10 mouse cellular contexts compared by ENCODE assay signal in genomic region chr10:115492956-115493777, GRCm38 (mm10).
DNase-seq lines count a peak whose midpoint lies in the region; ATAC-seq lines count a peak whose summit lies in the region.
"Had no signal": no experiment of that assay in that cellular context is flagged by ENCODE, and none has a peak within 500 bp of the region (broad histone marks: within the 10 kb centered on the region; RNA-seq: fewer than 3 reads in every experiment).

No protein-coding gene starts in this region.

- H3K36me3 ChIP-seq in forebrain, embryonic 12.5 days (replicated peaks), result no peaks in the 10 kb centered on the region
- no peaks in the 10 kb centered on the region for H3K36me3 ChIP-seq in forebrain, embryonic 11.5 days (ENCODE audit: control insufficient read depth, insufficient read depth, low read length)
- H3K36me3 ChIP-seq in lung, embryonic 15.5 days, result no peaks in the 10 kb centered on the region
- no peaks in the 10 kb centered on the region for H3K36me3 ChIP-seq in intestine, embryonic 16.5 days (ENCODE audit: control insufficient read depth, insufficient read depth, low read length)
- H3K36me3 ChIP-seq in neural tube, embryonic 14.5 days (ENCODE audit: control insufficient read depth, insufficient read depth, low read length), result no peaks in the 10 kb centered on the region

- no peak overlapping the region for H3K4me3 ChIP-seq in forebrain, embryonic 12.5 days (replicated peaks)
- no peak overlapping the region for H3K4me3 ChIP-seq in forebrain, embryonic 11.5 days (ENCODE audit: low read depth, low read length)
- H3K4me3 ChIP-seq in lung, embryonic 15.5 days, result no peak overlapping the region
- H3K4me3 ChIP-seq in intestine, embryonic 16.5 days (ENCODE audit: low read length), result no peak overlapping the region
- H3K4me3 ChIP-seq in neural tube, embryonic 14.5 days (ENCODE audit: low read depth, low read length), result no peak overlapping the region

- no peak for ATAC-seq in forebrain, embryonic 12.5 days (ENCODE audit: low FRiP score)
- ATAC-seq in forebrain, embryonic 11.5 days (replicated peaks; ENCODE audit: low FRiP score), result no peak
- ATAC-seq in lung, embryonic 15.5 days (ENCODE audit: borderline replicate concordance, extremely low read depth, low FRiP score, low TSS enrichment), result no peak; the same call in 1 of the 2 replicates
- peak; percentile 68 for ATAC-seq in intestine, embryonic 16.5 days
- ATAC-seq in neural tube, embryonic 14.5 days (ENCODE audit: low read depth), result peak; percentile 28; the same call in 1 of the 2 replicates

- H3K9ac ChIP-seq in forebrain, embryonic 12.5 days, result no peak overlapping the region
- H3K9ac ChIP-seq in forebrain, embryonic 11.5 days (ENCODE audit: low read length), result no peak overlapping the region
- no peak overlapping the region for H3K9ac ChIP-seq in lung, embryonic 15.5 days
- no peak overlapping the region for H3K9ac ChIP-seq in intestine, embryonic 16.5 days (ENCODE audit: low read depth, low read length)
- no peak overlapping the region for H3K9ac ChIP-seq in neural tube, embryonic 14.5 days (replicated peaks; ENCODE audit: low read depth, low read length)

- no peak overlapping the region for H3K27ac ChIP-seq in forebrain, embryonic 12.5 days
- H3K27ac ChIP-seq in forebrain, embryonic 11.5 days (ENCODE audit: low read depth, low read length), result no peak overlapping the region
- no peak overlapping the region for H3K27ac ChIP-seq in lung, embryonic 15.5 days
- H3K27ac ChIP-seq in intestine, embryonic 16.5 days (ENCODE audit: low read length), result no peak overlapping the region
- no peak overlapping the region for H3K27ac ChIP-seq in neural tube, embryonic 14.5 days (ENCODE audit: low read depth, low read length)
- H3K27ac ChIP-seq: macrophage had no signal

- peaks cover 8% of the 10 kb centered on the region for H3K4me1 ChIP-seq in forebrain, embryonic 12.5 days
- peaks cover 2% of the 10 kb centered on the region; the same call in 1 of the 2 replicates for H3K4me1 ChIP-seq in forebrain, embryonic 11.5 days (replicated peaks; ENCODE audit: control insufficient read depth, insufficient read depth, low read length)
- peaks cover 13% of the 10 kb centered on the region; the same call in 1 of the 2 replicates for H3K4me1 ChIP-seq in lung, embryonic 15.5 days
- H3K4me1 ChIP-seq in intestine, embryonic 16.5 days (ENCODE audit: control insufficient read depth, insufficient read depth, low read length), result peaks cover 9% of the 10 kb centered on the region
- 0 out of 2 replicates have a peak, but pooled peaks cover 5% of the 10 kb centered on the region for H3K4me1 ChIP-seq in neural tube, embryonic 14.5 days (ENCODE audit: control insufficient read depth, insufficient read depth, low read length)

- H3K9me3 ChIP-seq in forebrain, embryonic 12.5 days, result peaks cover 2% of the 10 kb centered on the region; the same call in 1 of the 2 replicates
- H3K9me3 ChIP-seq in forebrain, embryonic 11.5 days (ENCODE audit: control insufficient read depth, low read length), result no peaks in the 10 kb centered on the region
- H3K9me3 ChIP-seq in lung, embryonic 15.5 days, result no peaks in the 10 kb centered on the region
- peaks cover 5% of the 10 kb centered on the region; the same call in 1 of the 2 replicates for H3K9me3 ChIP-seq in intestine, embryonic 16.5 days (ENCODE audit: control insufficient read depth, low read length)
- H3K9me3 ChIP-seq in neural tube, embryonic 14.5 days (ENCODE audit: control insufficient read depth, low read length), result no peaks in the 10 kb centered on the region

- 51% methylated on average over 12 of the region's 12 CpGs for whole genome bisulfite sequencing in forebrain, embryonic 12.5 days
- WGBS in forebrain, embryonic 11.5 days, result 49% methylated on average over 12 of the region's 12 CpGs
- 28% methylated on average over 12 of the region's 12 CpGs for WGBS in lung, embryonic 15.5 days
- 39% methylated on average over 12 of the region's 12 CpGs for WGBS in intestine, embryonic 16.5 days
- WGBS in neural tube, embryonic 14.5 days, result 51% methylated on average over 12 of the region's 12 CpGs

- intact Hi-C loops in left cerebral cortex, postnatal 25 days (cut with DNase I), result no loop called here

- DNase-seq in forebrain, embryonic 11.5 days (ENCODE audit: low spot score), result no peak
- no peak for DNase-seq in lung, postnatal 14 days
- DNase-seq in left cerebral cortex, postnatal 25 days (ENCODE audit: low spot score in 2 of 2), result no peak
- no peak for DNase-seq in urinary bladder, postnatal 10 days (ENCODE audit: low spot score)
- DNase-seq: gastrocnemius, postnatal 25 days had no signal

- H3K27me3 ChIP-seq in forebrain, embryonic 12.5 days, result peaks cover 13% of the 10 kb centered on the region; the same call in 1 of the 2 replicates
- H3K27me3 ChIP-seq in forebrain, embryonic 11.5 days (ENCODE audit: control insufficient read depth, insufficient read depth, low read length), result no peaks in the 10 kb centered on the region
- H3K27me3 ChIP-seq in lung, embryonic 15.5 days, result no peaks in the 10 kb centered on the region
- no peaks in the 10 kb centered on the region for H3K27me3 ChIP-seq in intestine, embryonic 16.5 days (replicated peaks; ENCODE audit: control insufficient read depth, insufficient read depth, low read length)
- no peaks in the 10 kb centered on the region for H3K27me3 ChIP-seq in neural tube, embryonic 14.5 days (ENCODE audit: control insufficient read depth, insufficient read depth, low read length)

- peak overlapping the region; percentile 24; the same call in 1 of the 2 replicates for H3K4me2 ChIP-seq in forebrain, embryonic 12.5 days
- H3K4me2 ChIP-seq in forebrain, embryonic 11.5 days (ENCODE audit: low read depth, low read length, severe bottlenecking), result no peak overlapping the region
- peak overlapping the region; percentile 23; the same call in 1 of the 2 replicates for H3K4me2 ChIP-seq in lung, embryonic 15.5 days
- peak overlapping the region; percentile 34 for H3K4me2 ChIP-seq in intestine, embryonic 16.5 days (ENCODE audit: low read depth, low read length)
- H3K4me2 ChIP-seq in neural tube, embryonic 14.5 days (ENCODE audit: low read depth, low read length), result peak overlapping the region; percentile 35; the same call in 1 of the 2 replicates

Comparison
In these comparisons a context has a peak if more than half of its experiments do, and no peak if none do; other contexts are left out.
1. ATAC-seq: peak in intestine, embryonic 16.5 days (single experiment) and neural tube, embryonic 14.5 days (single experiment); none in forebrain, embryonic 12.5 days (single experiment), forebrain, embryonic 11.5 days (single experiment) and lung, embryonic 15.5 days (single experiment).